Mouse (Mus musculus) kidney, adult 2 months (tissue): ENCODE measurements around the gene Fhl2.

Experiments used
- CTCF ChIP-seq: fragments of 200-500 bp; conservative IDR thresholded peaks from 2 replicates; pipeline ENCODE4 v1.5.1; 2011; ENCODE audit warnings: low read depth, mild to moderate bottlenecking, control low read depth, low read length, moderate library complexity, mixed read lengths; ENCODE audit not compliant: insufficient read depth, insufficient read length
- POLR2A ChIP-seq: fragments of 200-500 bp; IDR thresholded peaks from one replicate; pipeline ENCODE4 v1.6.1; 2011; ENCODE audit warnings: low read depth, low read length, control low read depth

DNA sequence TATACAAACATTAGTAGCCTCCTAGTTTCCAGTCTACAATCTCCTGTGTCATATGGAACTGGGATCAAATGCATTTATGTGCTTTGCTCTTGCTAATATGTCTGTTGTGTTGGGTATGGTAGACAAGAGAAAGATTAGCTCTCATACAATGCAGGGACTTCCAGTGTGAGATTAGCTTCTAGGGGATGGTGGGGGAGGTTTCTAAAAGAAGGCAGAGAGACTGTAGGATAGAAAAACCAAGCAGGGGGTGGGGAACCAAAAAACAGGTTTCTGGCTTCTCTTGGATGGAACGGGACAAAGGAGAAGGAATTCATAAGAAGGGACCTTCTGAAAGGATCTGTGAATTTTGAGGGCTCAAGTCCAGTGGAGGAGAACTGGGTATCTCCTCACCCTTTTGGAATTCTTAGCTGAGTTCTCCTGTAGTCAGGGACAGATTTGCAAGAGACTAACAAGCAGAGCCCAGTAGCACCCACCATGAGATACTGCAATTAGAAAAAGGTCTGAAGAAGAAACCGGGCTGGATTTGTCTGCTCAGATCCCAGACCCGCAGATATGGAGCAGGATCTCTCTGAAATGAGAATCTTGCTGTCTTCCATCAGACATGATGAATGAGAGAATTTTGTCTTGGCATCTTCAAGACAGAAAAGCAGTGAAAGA lies 2.6 kb upstream of the Fhl2 start:
- no peak for TF ChIP-seq POLR2A
- no peak for TF ChIP-seq CTCF
